20 mouse cellular contexts compared by ENCODE assay signal in genomic region chr15:27871708-27872107, GRCm38 (mm10).
DNase-seq lines count a peak whose midpoint lies in the region; ATAC-seq and TF ChIP-seq lines count a peak whose summit lies in the region.
"Had no signal": no experiment of that assay in that cellular context is flagged by ENCODE, and none has a peak within 500 bp of the region (broad histone marks: within the 10 kb centered on the region; RNA-seq: fewer than 3 reads in every experiment).

No protein-coding gene starts in this region.

- peak; percentile 75 for ATAC-seq in heart, embryonic 15.5 days (replicated peaks; ENCODE audit: insufficient number of reproducible peaks, insufficient read depth, low FRiP score, low read depth)
- peak; percentile 69; the same call in 1 of the 2 replicates for ATAC-seq in erythroid progenitor cell, adult 5-6 weeks (replicated peaks; ENCODE audit: low FRiP score, poor library complexity, severe bottlenecking)
- peak; percentile 87 for ATAC-seq in liver, postnatal 0 days
- ATAC-seq in kidney, embryonic 15.5 days (replicated peaks; ENCODE audit: low FRiP score) = no peak
- ATAC-seq: forebrain, postnatal 0 days; intestine, embryonic 16.5 days; midbrain, embryonic 16.5 days had no signal

- no peaks in the 10 kb centered on the region for H3K27me3 ChIP-seq in heart, embryonic 15.5 days
- H3K27me3 ChIP-seq in liver, postnatal 0 days (ENCODE audit: insufficient read depth, low read length) = no peaks in the 10 kb centered on the region
- H3K27me3 ChIP-seq in kidney, embryonic 15.5 days = no peaks in the 10 kb centered on the region

- WGBS in heart, embryonic 15.5 days = 52% methylated on average over 10 of the region's 10 CpGs
- 46% methylated on average over 10 of the region's 10 CpGs for WGBS in liver, postnatal 0 days (ENCODE audit: insufficient replicate concordance)
- 90% methylated on average over 10 of the region's 10 CpGs for WGBS in kidney, embryonic 15.5 days

- no peak overlapping the region for H3K4me2 ChIP-seq in heart, embryonic 15.5 days
- peak overlapping the region; percentile 51 for H3K4me2 ChIP-seq in liver, postnatal 0 days (ENCODE audit: low read depth, low read length)
- no peak overlapping the region for H3K4me2 ChIP-seq in kidney, embryonic 15.5 days
- H3K4me2 ChIP-seq: hindbrain, embryonic 14.5 days; lung, embryonic 14.5 days had no signal

- TF ChIP-seq CTCF in liver, postnatal 0 days (IDR thresholded peaks at IDR 0.05; ENCODE audit: low read depth) = no peak

- peaks cover 26% of the 10 kb centered on the region for H3K4me1 ChIP-seq in heart, embryonic 15.5 days (replicated peaks)
- H3K4me1 ChIP-seq in liver, postnatal 0 days (ENCODE audit: insufficient read depth) = peaks cover 2% of the 10 kb centered on the region
- no peaks in the 10 kb centered on the region for H3K4me1 ChIP-seq in kidney, embryonic 15.5 days
- H3K4me1 ChIP-seq: limb, embryonic 10.5 days had no signal

- peak overlapping the region; percentile 67 for H3K27ac ChIP-seq in heart, embryonic 15.5 days
- H3K27ac ChIP-seq in liver, postnatal 0 days (ENCODE audit: low read depth) = no peak overlapping the region; the same call in 1 of the 2 replicates
- H3K27ac ChIP-seq in kidney, embryonic 15.5 days = no peak overlapping the region
- H3K27ac ChIP-seq: hindbrain, embryonic 14.5 days; kidney, postnatal 0 days; limb, embryonic 10.5 days; macrophage had no signal

- intact Hi-C loops in heart, postnatal 14 days (cut with DNase I) = no loop called here

- H3K9ac ChIP-seq in heart, embryonic 15.5 days = no peak overlapping the region
- H3K9ac ChIP-seq in liver, postnatal 0 days (replicated peaks) = no peak overlapping the region
- no peak overlapping the region for H3K9ac ChIP-seq in kidney, embryonic 15.5 days
- H3K9ac ChIP-seq: forebrain, postnatal 0 days; hindbrain, embryonic 14.5 days; lung, embryonic 14.5 days had no signal

- H3K36me3 ChIP-seq in heart, embryonic 15.5 days = peaks cover 10% of the 10 kb centered on the region
- H3K36me3 ChIP-seq in liver, postnatal 0 days (replicated peaks; ENCODE audit: insufficient read depth, low read length) = peaks cover 15% of the 10 kb centered on the region
- H3K36me3 ChIP-seq in kidney, embryonic 15.5 days = peaks cover 67% of the 10 kb centered on the region

- H3K9me3 ChIP-seq in heart, embryonic 15.5 days (replicated peaks) = no peaks in the 10 kb centered on the region
- no peaks in the 10 kb centered on the region for H3K9me3 ChIP-seq in liver, postnatal 0 days (ENCODE audit: low read length)
- H3K9me3 ChIP-seq in kidney, embryonic 15.5 days (replicated peaks) = no peaks in the 10 kb centered on the region
- H3K9me3 ChIP-seq: limb, embryonic 10.5 days had no signal

- no peak for DNase-seq in heart, postnatal 14 days
- DNase-seq in MEL-GATA-1-ER (ENCODE audit: extremely low read depth, low read depth) = peak; percentile 92
- peak; percentile 33 for DNase-seq in liver, postnatal 0 days
- DNase-seq in adrenal gland, postnatal 14 days = no peak
- no peak for DNase-seq in thymus, postnatal 4 days
- DNase-seq: cerebellum, postnatal 25 days; forebrain, postnatal 0 days; heart, adult 11 months; lung, embryonic 14.5 days; spleen, adult 18-20 months; thymus, postnatal 25 days had no signal

- peak; percentile 83 for TF ChIP-seq EP300 in liver, postnatal 0 days (IDR thresholded peaks at IDR 0.05; ENCODE audit: low read depth)

- no peak overlapping the region for H3K4me3 ChIP-seq in heart, embryonic 15.5 days
- H3K4me3 ChIP-seq in liver, postnatal 0 days (ENCODE audit: low read depth, low read length) = no peak overlapping the region
- H3K4me3 ChIP-seq in kidney, embryonic 15.5 days (replicated peaks) = no peak overlapping the region
- H3K4me3 ChIP-seq: limb, embryonic 10.5 days had no signal

Comparison
In these comparisons a context has a peak if more than half of its experiments do, and no peak if none do; other contexts are left out.
1. DNase-seq: peak in MEL-GATA-1-ER (single experiment) and liver, postnatal 0 days (single experiment); none in heart, postnatal 14 days (0 of 2), adrenal gland, postnatal 14 days (single experiment) and thymus, postnatal 4 days (single experiment).